Mouse (Mus musculus) liver, embryonic 16.5 days (tissue): ENCODE data around the gene Ctnnd2. TPM values are rescaled to one million over a fixed set of nuclear protein-coding genes. Genes with fewer than 3 reads are reported as not detected.

Source experiments
- ATAC-seq: fragments of 200-750 bp; cut with Nextera tagmentation; 2 replicates; pipeline ENCODE4 v1.8.0; 2017; ENCODE audit warnings: low read depth, mild to moderate bottlenecking, moderate number of reproducible peaks, moderate library complexity
- H3K27ac ChIP-seq: fragments of 300-500 bp; sonication (generic); 2 replicates; pipeline ENCODE4 v1.5.1; 2014; ENCODE audit warnings: mild to moderate bottlenecking, low read length
- H3K27me3 ChIP-seq: fragments of 300-500 bp; sonication (generic); 2 replicates; pipeline ENCODE4 v1.6.1; 2014; ENCODE audit warnings: low read depth, low read length, mixed read lengths; ENCODE audit not compliant: control insufficient read depth, insufficient read depth
- H3K36me3 ChIP-seq: fragments of 300-500 bp; sonication (generic); 2 replicates; pipeline ENCODE4 v1.6.1; 2014; ENCODE audit warnings: mild to moderate bottlenecking; ENCODE audit not compliant: control insufficient read depth, insufficient read depth
- H3K4me1 ChIP-seq: fragments of 300-500 bp; sonication (generic); 2 replicates; pipeline ENCODE4 v1.6.1; 2014; ENCODE audit warnings: low read depth, low read length, mixed read lengths; ENCODE audit not compliant: control insufficient read depth
- H3K4me2 ChIP-seq: fragments of 300-500 bp; sonication (generic); 2 replicates; pipeline ENCODE4 v1.6.1; 2014; ENCODE audit warnings: low read depth, low read length, mixed read lengths
- H3K4me3 ChIP-seq: fragments of 300-500 bp; sonication (generic); 2 replicates; pipeline ENCODE4 v1.5.1; 2014; ENCODE audit warnings: low read depth, mild to moderate bottlenecking, low read length
- H3K9ac ChIP-seq: fragments of 300-500 bp; sonication (generic); 2 replicates; pipeline ENCODE4 v1.6.1; 2014; ENCODE audit warnings: low read depth, low read length
- H3K9me3 ChIP-seq: fragments of 300-500 bp; sonication (generic); replicated peaks from 2 replicates; pipeline ENCODE4 v1.6.1; 2016; ENCODE audit warnings: low read length; ENCODE audit not compliant: control insufficient read depth
- WGBS: fragments of 180-500 bp; shearing (Covaris S2); extraction: QIAGEN DNeasy Blood & Tissue Kit; methylation state at CpG from one replicate; pipeline ENCODE4 v1.1.7; 2014; ENCODE audit not compliant: insufficient replicate concordance; 5-methylcytosine and 5-hydroxymethylcytosine counted together
- polyA plus RNA-seq: library from polyadenylated mRNA; unstranded; fragments of >200 nt; fragmentation: Nextera tagmentation; extraction: Ambion mirVana; gene quantifications from 2 replicates; pipeline ENCODE4 v1.2.1, GENCODE M21; 2015

The Ctnnd2 gene
- polyA plus RNA-seq, 1 experiment from 2014 or later: 0.28 TPM

DNA sequence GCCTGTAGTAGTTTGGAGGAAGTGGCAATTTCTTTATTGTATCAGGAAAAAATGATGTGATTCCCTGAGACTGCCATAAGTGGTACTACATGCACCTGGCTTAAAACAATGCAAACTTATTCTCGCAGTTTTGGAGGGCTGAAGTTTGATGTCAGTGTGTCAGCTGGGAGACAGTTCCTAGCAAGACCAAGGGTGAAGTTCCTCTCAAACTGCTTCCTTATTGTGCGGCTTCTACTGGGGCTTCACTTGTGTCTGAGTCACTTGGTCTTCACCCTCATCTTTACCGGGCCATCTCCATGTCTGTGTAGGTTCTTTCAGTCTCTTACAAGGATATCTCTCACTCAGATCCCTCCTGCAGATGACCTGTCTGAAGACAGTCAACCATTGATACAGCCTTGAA is 444.5 kb downstream of the Ctnnd2 start:
- no peak overlapping the region for H3K4me2 ChIP-seq
- H3K9me3 ChIP-seq: no peaks in the 10 kb centered on the region
- ATAC-seq: no peak
- H3K9ac ChIP-seq: no peak overlapping the region
- H3K27ac ChIP-seq: no peak overlapping the region
- H3K4me1 ChIP-seq: no peaks in the 10 kb centered on the region
- H3K27me3 ChIP-seq: no peaks in the 10 kb centered on the region
- H3K36me3 ChIP-seq: no peaks in the 10 kb centered on the region
- WGBS: 45% methylated on average over 3 of the region's 3 CpGs
- no peak overlapping the region for H3K4me3 ChIP-seq

DNA sequence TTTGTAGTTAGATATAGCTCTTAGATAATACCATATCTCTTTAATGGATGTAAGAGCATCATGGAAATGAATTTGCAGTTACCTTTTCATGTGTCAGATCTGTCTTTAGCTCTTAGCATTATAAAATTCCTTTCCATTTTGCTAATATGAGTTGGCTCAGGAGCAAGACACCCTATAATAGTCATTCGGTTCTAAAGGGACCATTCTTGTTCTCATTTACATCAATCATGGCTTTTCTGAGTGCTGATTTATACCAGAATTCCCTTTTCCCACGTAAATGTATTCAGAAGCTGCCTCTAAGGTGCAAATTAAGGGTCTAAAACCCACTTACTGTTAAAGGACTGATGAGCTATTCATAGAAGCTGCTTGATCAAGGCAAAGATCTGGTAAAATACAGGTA is 445.5 kb downstream of the Ctnnd2 start:
- Histone ChIP-seq H3K9ac (no peak overlapping the region), H3K9me3 (no peaks in the 10 kb centered on the region), H3K4me2 (no peak overlapping the region), H3K4me1 (no peaks in the 10 kb centered on the region), H3K4me3 (no peak overlapping the region), H3K27me3 (no peaks in the 10 kb centered on the region), H3K27ac (no peak overlapping the region), H3K36me3 (no peaks in the 10 kb centered on the region)
- no peak for ATAC-seq
- WGBS: 46% methylated on average over 2 of the region's 2 CpGs

DNA sequence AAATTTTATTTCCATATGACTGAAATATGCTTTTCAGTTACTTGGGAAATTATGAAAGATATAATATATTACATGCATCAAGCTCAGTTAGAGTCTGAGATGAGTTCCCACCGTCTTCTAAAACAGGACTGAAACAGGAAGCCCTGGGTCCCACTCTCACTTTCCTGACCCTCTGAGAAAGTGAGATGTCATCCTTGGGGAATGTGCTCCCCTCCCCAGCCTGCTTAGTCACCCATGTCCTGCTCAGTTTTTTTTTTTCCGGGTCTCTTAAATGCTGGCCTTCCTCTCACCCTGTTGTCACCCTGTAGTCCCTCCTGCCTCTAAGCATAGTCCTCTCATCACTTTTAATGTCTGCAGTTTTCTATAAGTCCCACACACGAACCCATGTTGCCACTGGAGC is 456.1 kb downstream of the Ctnnd2 start:
- Histone ChIP-seq H3K4me2 (no peak overlapping the region), H3K27ac (no peak overlapping the region), H3K9ac (no peak overlapping the region), H3K4me3 (no peak overlapping the region), H3K4me1 (no peaks in the 10 kb centered on the region), H3K9me3 (no peaks in the 10 kb centered on the region), H3K27me3 (no peaks in the 10 kb centered on the region), H3K36me3 (no peaks in the 10 kb centered on the region)
- 20% methylated on average over 3 of the region's 3 CpGs for whole genome bisulfite sequencing
- no peak for ATAC-seq

DNA sequence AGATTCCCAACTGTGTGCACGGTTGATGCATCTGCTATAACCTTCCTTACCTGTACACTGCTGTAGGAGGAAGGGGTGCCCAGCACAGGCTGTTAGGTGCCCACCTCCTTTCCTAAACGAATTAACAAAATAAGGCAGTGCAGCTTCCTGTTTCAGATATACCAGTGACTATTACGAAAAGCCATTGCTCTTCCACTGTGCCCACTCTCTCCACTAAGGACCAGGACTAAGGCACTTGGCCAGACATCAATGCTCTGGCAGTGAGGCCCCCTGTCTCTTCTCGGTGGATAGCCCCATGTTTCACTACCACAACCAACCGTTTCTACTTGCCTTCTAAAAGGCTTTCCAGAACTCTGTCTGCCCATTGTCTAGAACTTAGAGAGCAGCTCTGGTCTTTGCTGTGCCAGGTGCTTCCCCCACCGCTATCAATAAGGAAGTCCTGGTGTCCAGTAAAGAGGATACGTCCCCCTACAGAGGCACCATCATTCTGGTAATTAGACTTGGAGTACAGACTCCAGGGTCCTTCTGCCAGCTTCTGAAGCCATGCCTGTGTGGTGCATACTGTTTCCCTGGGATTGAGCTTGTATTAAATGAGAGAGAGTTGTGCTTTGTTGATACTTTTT is 459.8 kb downstream of the Ctnnd2 start:
- Histone ChIP-seq H3K27ac (no peak overlapping the region), H3K4me1 (no peaks in the 10 kb centered on the region), H3K4me2 (no peak overlapping the region), H3K9me3 (no peaks in the 10 kb centered on the region), H3K4me3 (no peak overlapping the region), H3K27me3 (no peaks in the 10 kb centered on the region), H3K36me3 (no peaks in the 10 kb centered on the region), H3K9ac (no peak overlapping the region)
- no peak for ATAC-seq
- 30% methylated on average over 7 of the region's 7 CpGs for WGBS

DNA sequence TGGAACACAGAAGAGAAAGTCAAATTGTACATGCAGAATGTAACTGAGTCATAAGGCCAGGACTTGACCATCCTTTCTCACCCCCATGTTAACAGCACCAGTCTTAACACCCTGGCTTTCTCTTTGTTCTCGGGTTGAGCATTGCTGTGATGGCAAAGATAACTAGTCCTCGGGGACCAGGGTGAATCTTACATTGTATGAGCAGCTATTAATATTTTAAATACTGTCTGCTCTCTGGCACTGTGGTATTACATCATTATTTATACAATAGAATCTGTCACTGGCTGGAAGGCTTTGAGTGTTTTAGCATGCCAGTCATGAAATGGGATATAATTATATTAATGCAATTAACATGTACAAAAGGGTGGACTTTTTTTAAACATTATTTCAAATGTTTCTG is 461.5 kb downstream of the Ctnnd2 start:
- ATAC-seq: no peak
- Histone ChIP-seq H3K27me3 (no peaks in the 10 kb centered on the region), H3K9ac (no peak overlapping the region), H3K4me2 (no peak overlapping the region), H3K36me3 (no peaks in the 10 kb centered on the region), H3K4me3 (no peak overlapping the region), H3K27ac (no peak overlapping the region), H3K9me3 (no peaks in the 10 kb centered on the region), H3K4me1 (no peaks in the 10 kb centered on the region)
- 44% methylated on average over 2 of the region's 2 CpGs for WGBS

DNA sequence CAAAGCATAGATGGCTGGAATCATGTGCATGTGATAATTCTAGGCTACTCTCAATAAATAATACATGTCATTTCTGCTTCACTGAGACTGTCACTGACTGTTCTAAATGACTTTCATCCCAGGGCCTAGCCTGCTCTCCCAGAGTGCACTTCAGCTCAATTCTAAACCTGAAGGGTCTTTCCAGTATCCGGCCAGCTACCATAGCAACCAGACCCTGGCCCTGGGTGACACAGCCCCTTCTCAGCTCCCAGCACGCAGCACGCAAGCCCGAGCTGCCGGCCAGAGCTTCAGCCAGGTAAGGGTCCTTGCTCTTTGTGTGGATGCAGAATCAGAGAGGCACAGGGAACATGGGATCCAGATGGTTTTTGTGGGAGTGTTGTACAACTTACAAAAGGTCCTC is 462.1 kb downstream of the Ctnnd2 start:
- Histone ChIP-seq H3K27me3 (no peaks in the 10 kb centered on the region), H3K4me2 (no peak overlapping the region), H3K9me3 (no peaks in the 10 kb centered on the region), H3K4me3 (no peak overlapping the region), H3K36me3 (no peaks in the 10 kb centered on the region), H3K9ac (no peak overlapping the region), H3K4me1 (no peaks in the 10 kb centered on the region), H3K27ac (no peak overlapping the region)
- 75% methylated on average over 5 of the region's 5 CpGs for whole genome bisulfite sequencing
- ATAC-seq: no peak

DNA sequence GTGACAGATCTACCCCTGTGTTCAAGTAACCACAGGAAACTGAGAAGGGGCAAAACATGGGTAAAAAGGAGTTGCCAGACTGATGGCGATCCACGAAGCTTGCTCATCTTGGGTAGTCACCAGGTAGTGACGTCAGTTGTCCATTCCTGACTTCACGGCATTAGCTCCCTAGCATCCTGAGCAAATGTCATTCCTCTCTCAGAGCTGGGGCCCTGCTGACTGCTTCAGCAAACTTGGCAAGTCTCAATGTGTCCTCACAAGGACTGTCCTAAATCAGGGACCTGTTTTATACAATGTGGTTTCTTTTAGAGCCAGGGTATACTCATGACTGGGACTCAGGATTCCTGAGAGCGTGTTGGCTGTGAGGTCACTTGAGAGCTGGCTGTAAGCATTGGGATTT is 468.3 kb downstream of the Ctnnd2 start:
- H3K4me3 ChIP-seq: no peak overlapping the region
- H3K4me2 ChIP-seq: no peak overlapping the region
- H3K36me3 ChIP-seq: no peaks in the 10 kb centered on the region
- no peak for ATAC-seq
- H3K27me3 ChIP-seq: peaks cover 1% of the 10 kb centered on the region; the same call in 1 of the 2 replicates
- 61% methylated on average over 5 of the region's 5 CpGs for WGBS
- H3K9me3 ChIP-seq: no peaks in the 10 kb centered on the region
- H3K9ac ChIP-seq: no peak overlapping the region
- H3K27ac ChIP-seq: no peak overlapping the region
- H3K4me1 ChIP-seq: no peaks in the 10 kb centered on the region

DNA sequence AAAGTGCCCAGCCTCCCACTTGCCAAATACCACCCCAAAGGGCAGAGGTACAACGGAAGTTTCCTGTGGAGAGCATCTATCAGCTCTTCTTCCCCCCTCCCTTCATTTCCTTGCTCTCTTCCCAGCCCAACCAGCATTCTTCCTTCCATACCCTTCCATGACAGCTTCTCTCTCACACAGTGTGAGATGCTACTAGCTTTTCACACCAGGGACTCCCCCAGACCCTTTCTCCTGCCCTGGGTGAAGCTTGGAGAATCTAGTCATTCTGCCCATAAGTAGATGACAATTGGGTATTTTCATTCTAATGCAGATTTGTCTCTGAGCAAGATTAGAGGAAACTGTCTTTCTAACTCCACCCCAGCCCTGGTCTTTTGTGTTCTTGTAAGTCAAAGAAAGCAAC is 473.3 kb downstream of the Ctnnd2 start:
- no peaks in the 10 kb centered on the region for H3K9me3 ChIP-seq
- H3K27me3 ChIP-seq: peaks cover 22% of the 10 kb centered on the region
- H3K36me3 ChIP-seq: no peaks in the 10 kb centered on the region
- no peak overlapping the region for H3K4me3 ChIP-seq
- no peak overlapping the region for H3K27ac ChIP-seq
- no peak overlapping the region for H3K4me2 ChIP-seq
- no peak overlapping the region for H3K9ac ChIP-seq
- no peaks in the 10 kb centered on the region for H3K4me1 ChIP-seq
- 15% methylated on average over 1 of the region's 1 CpGs for WGBS
- no peak for ATAC-seq

DNA sequence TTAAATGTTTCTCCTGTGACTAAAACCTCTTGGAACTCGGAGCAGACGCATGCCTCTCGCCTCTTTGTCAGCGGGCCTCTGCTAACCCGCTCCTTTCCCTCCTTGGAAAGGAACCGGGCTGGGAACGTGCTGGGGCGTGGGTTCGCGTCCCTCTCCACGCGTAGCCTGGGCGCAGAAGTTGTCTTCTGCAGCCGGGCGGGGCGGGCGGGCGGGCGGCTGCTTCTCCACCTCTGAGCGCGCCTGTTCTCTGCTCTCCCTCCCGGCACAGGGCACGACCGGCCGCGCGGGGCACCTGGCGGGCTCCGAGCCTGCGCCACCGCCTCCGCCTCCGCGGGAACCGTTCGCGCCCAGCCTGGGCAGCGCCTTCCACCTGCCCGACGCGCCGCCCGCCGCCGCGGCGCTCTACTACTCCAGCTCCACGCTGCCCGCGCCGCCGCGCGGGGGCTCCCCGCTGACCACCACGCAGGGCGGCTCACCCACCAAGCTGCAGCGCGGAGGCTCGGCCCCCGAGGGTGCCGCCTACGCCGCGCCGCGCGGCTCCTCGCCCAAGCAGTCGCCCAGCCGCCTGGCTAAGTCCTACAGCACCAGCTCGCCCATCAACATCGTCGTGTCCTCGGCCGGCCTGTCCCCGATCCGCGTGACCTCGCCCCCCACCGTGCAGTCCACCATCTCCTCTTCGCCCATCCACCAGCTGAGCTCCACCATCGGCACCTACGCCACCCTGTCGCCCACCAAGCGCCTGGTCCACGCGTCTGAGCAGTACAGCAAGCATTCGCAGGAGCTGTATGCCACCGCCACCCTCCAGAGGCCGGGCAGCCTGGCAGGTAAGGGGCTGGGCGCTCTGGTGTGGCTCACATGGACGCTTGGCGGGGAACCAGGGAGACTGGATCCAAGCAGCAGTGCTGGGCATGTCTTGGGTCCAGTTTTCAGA is 474.4 kb downstream of the Ctnnd2 start:
- Histone ChIP-seq H3K4me1 (no peaks in the 10 kb centered on the region), H3K4me2 (peak overlapping the region; percentile 49), H3K27me3 (peaks cover 22% of the 10 kb centered on the region), H3K4me3 (peak overlapping the region; percentile 38), H3K27ac (no peak overlapping the region), H3K9ac (no peak overlapping the region), H3K36me3 (no peaks in the 10 kb centered on the region), H3K9me3 (no peaks in the 10 kb centered on the region)
- no peak for ATAC-seq
- WGBS: 2% methylated on average over 66 of the region's 94 CpGs
